In genomic region chr12:14338244-14338799, GRCm38 (mm10) we compare ENCODE assay signal across 15 mouse cellular contexts.
A peak's percentile ranks its signal among the peaks of the same experiment; 100 is the strongest.
DNase-seq lines count a peak whose midpoint lies in the region; ATAC-seq lines count a peak whose summit lies in the region.
"Had no signal": no experiment of that assay in that cellular context is flagged by ENCODE, and none has a peak within 500 bp of the region (broad histone marks: within the 10 kb centered on the region; RNA-seq: fewer than 3 reads in every experiment).

No protein-coding gene starts in this region.

- no peak overlapping the region for H3K9ac ChIP-seq in kidney, embryonic 14.5 days (ENCODE audit: low read depth, low read length)
- H3K9ac ChIP-seq in neural tube, embryonic 11.5 days (ENCODE audit: low read length): no peak overlapping the region
- H3K9ac ChIP-seq: liver, embryonic 14.5 days had no signal

- 5% methylated on average over 5 of the region's 5 CpGs for WGBS in kidney, embryonic 14.5 days
- WGBS in neural tube, embryonic 11.5 days: 31% methylated on average over 5 of the region's 5 CpGs

- no peak for DNase-seq in kidney, postnatal 10 days
- peak; percentile 22 for DNase-seq in neural tube, embryonic 11.5 days (ENCODE audit: low spot score)
- DNase-seq in neural tube, embryonic 10.5 days (ENCODE audit: extremely low spot score, low spot score): no peak
- peak; percentile 31 for DNase-seq in layer of hippocampus, adult 9-11 months
- peak; percentile 17 for DNase-seq in telencephalon, adult 2 months (ENCODE audit: low read depth, low spot score)
- no peak for DNase-seq in gastrocnemius, postnatal 4 days (ENCODE audit: low spot score in 2 of 2)
- DNase-seq: adrenal gland, postnatal 25 days; cerebellum, postnatal 36 days; heart, postnatal 10 days; left cerebral cortex, postnatal 4 days; lung, postnatal 10 days; thymus, adult 18-20 months had no signal

- no peaks in the 10 kb centered on the region; the same call in 1 of the 2 replicates for H3K4me1 ChIP-seq in kidney, embryonic 14.5 days (ENCODE audit: control insufficient read depth, insufficient read depth, low read length)
- H3K4me1 ChIP-seq in neural tube, embryonic 11.5 days (ENCODE audit: control insufficient read depth, insufficient read depth, low read length): peaks cover 4% of the 10 kb centered on the region; the same call in 1 of the 2 replicates
- H3K4me1 ChIP-seq: midbrain, embryonic 10.5 days had no signal

- no peak overlapping the region for H3K27ac ChIP-seq in kidney, embryonic 14.5 days (ENCODE audit: low read depth, low read length)
- H3K27ac ChIP-seq in neural tube, embryonic 11.5 days (ENCODE audit: low read depth, low read length): no peak overlapping the region
- H3K27ac ChIP-seq: liver, embryonic 14.5 days; midbrain, embryonic 10.5 days had no signal

- H3K4me3 ChIP-seq in kidney, embryonic 14.5 days (ENCODE audit: low read length): no peak overlapping the region
- H3K4me3 ChIP-seq in neural tube, embryonic 11.5 days (ENCODE audit: low read depth, low read length): no peak overlapping the region
- H3K4me3 ChIP-seq: midbrain, embryonic 10.5 days had no signal

- no peaks in the 10 kb centered on the region for H3K9me3 ChIP-seq in kidney, embryonic 14.5 days (ENCODE audit: control insufficient read depth, low read length)
- H3K9me3 ChIP-seq in neural tube, embryonic 11.5 days (ENCODE audit: control insufficient read depth, low read length): no peaks in the 10 kb centered on the region
- H3K9me3 ChIP-seq: midbrain, embryonic 10.5 days had no signal

- H3K4me2 ChIP-seq in kidney, embryonic 14.5 days (replicated peaks; ENCODE audit: low read depth, low read length): no peak overlapping the region
- H3K4me2 ChIP-seq in neural tube, embryonic 11.5 days (ENCODE audit: low read depth): no peak overlapping the region

- no peaks in the 10 kb centered on the region for H3K27me3 ChIP-seq in kidney, embryonic 14.5 days (ENCODE audit: control insufficient read depth, insufficient read depth, low read length)
- no peaks in the 10 kb centered on the region for H3K27me3 ChIP-seq in neural tube, embryonic 11.5 days (ENCODE audit: control insufficient read depth, insufficient read depth, low read length)

- H3K36me3 ChIP-seq in kidney, embryonic 14.5 days (ENCODE audit: control insufficient read depth, insufficient read depth, low read length): no peaks in the 10 kb centered on the region
- H3K36me3 ChIP-seq in neural tube, embryonic 11.5 days (ENCODE audit: control insufficient read depth, insufficient read depth, low read length): no peaks in the 10 kb centered on the region
- H3K36me3 ChIP-seq: midbrain, embryonic 10.5 days had no signal

- ATAC-seq in kidney, embryonic 14.5 days (ENCODE audit: low FRiP score, low TSS enrichment): peak; percentile 99
- ATAC-seq in neural tube, embryonic 11.5 days (ENCODE audit: insufficient read depth, low FRiP score, low TSS enrichment): no peak; the same call in 1 of the 2 replicates

Comparison
In these comparisons a context has a peak if more than half of its experiments do, and no peak if none do; other contexts are left out.
1. DNase-seq: peak in neural tube, embryonic 11.5 days (single experiment), layer of hippocampus, adult 9-11 months (single experiment) and telencephalon, adult 2 months (single experiment); none in kidney, postnatal 10 days (single experiment), neural tube, embryonic 10.5 days (single experiment) and gastrocnemius, postnatal 4 days (0 of 2).